Mouse (Mus musculus) embryonic facial prominence, embryonic 11.5 days (tissue): ENCODE measurements around the gene Ablim2. TPM values are rescaled to one million over a fixed set of nuclear protein-coding genes. Genes with fewer than 3 reads are reported as not detected.

Source experiments
- ATAC-seq: fragments of 200-750 bp; cut with Nextera tagmentation; replicated peaks from 2 replicates; pipeline ENCODE4 v1.8.0; 2017; ENCODE audit warnings: low read depth; ENCODE audit not compliant: insufficient number of reproducible peaks, low FRiP score, low TSS enrichment
- DNase-seq: peaks from one replicate; pipeline ENCODE4 v3.0.0-alpha.2; 2015; ENCODE audit warnings: low spot score
- H3K27ac ChIP-seq: fragments of 300-500 bp; sonication (generic); replicated peaks from 2 replicates; pipeline ENCODE4 v1.5.1; 2014; ENCODE audit warnings: mild to moderate bottlenecking, low read depth, low read length, control low read depth
- H3K27me3 ChIP-seq: fragments of 300-500 bp; sonication (generic); 2 replicates; pipeline ENCODE4 v1.6.1; 2014; ENCODE audit warnings: mild to moderate bottlenecking, low read length, moderate library complexity, mixed read lengths; ENCODE audit not compliant: control insufficient read depth, insufficient read depth
- H3K36me3 ChIP-seq: fragments of 300-500 bp; sonication (generic); replicated peaks from 2 replicates; pipeline ENCODE4 v1.6.1; 2014; ENCODE audit warnings: low read depth, mild to moderate bottlenecking, low read length, moderate library complexity, mixed read lengths; ENCODE audit not compliant: control insufficient read depth, insufficient read depth
- H3K4me1 ChIP-seq: fragments of 300-500 bp; sonication (generic); 2 replicates; pipeline ENCODE4 v1.6.1; 2014; ENCODE audit warnings: low read length, mixed read lengths; ENCODE audit not compliant: control insufficient read depth, insufficient read depth
- H3K4me2 ChIP-seq: fragments of 300-500 bp; sonication (generic); 2 replicates; pipeline ENCODE4 v1.6.1; 2014; ENCODE audit warnings: low read depth, mild to moderate bottlenecking, control low read depth, low read length, moderate library complexity
- H3K4me3 ChIP-seq: fragments of 300-500 bp; sonication (generic); 2 replicates; pipeline ENCODE4 v1.5.1; 2014; ENCODE audit warnings: low read depth, low read length, control low read depth
- H3K9ac ChIP-seq: fragments of 300-500 bp; sonication (generic); replicated peaks from 2 replicates; pipeline ENCODE4 v1.6.1; 2014; ENCODE audit warnings: mild to moderate bottlenecking, control low read depth, low read length
- H3K9me3 ChIP-seq: fragments of 300-500 bp; sonication (generic); replicated peaks from 2 replicates; pipeline ENCODE4 v1.6.1; 2016; ENCODE audit warnings: mild to moderate bottlenecking, low read length, inconsistent platforms, mixed read lengths; ENCODE audit not compliant: control insufficient read depth
- WGBS: fragments of 180-500 bp; shearing (Covaris S2); extraction: QIAGEN DNeasy Blood & Tissue Kit; methylation state at CpG from one replicate; pipeline ENCODE4 v1.1.7; 2014; 5-methylcytosine and 5-hydroxymethylcytosine counted together
- polyA plus RNA-seq: library from polyadenylated mRNA; unstranded; fragments of >200 nt; fragmentation: Nextera tagmentation; extraction: Ambion mirVana; gene quantifications from 2 replicates; pipeline ENCODE4 v1.2.1, GENCODE M21; 2014

Gene Ablim2
- polyA plus RNA-seq, 1 experiment from 2014 or later: 0.55 TPM

DNA sequence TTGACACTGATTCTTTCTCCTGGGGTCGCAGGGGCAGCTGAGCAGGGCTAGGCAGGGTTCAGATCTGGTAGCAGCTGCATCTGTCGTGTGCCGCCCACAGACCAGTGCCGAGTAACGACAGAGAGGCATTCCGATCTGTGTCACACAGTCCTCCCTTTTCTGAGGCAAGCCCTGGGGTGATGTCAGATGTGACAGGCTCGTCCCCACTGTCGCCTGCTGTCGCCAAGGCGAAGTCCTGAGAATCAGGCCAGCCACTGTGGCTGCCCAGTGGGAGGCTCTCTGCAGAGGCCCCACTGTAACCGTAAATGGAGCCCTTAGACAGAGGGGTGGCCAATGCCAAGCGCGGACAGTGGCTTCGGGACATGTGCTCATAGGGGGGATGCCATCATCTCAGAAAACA is 69.4 kb downstream of the Ablim2 start:
- 44% methylated on average over 14 of the region's 14 CpGs for WGBS
- H3K27ac ChIP-seq: no peak overlapping the region
- H3K4me3 ChIP-seq: no peak overlapping the region
- no peak overlapping the region for H3K9ac ChIP-seq
- no peak; the same call in 1 of the 2 replicates for ATAC-seq
- H3K36me3 ChIP-seq: no peaks in the 10 kb centered on the region
- no peaks in the 10 kb centered on the region for H3K9me3 ChIP-seq
- H3K4me1 ChIP-seq: no peaks in the 10 kb centered on the region
- H3K4me2 ChIP-seq: no peak overlapping the region
- H3K27me3 ChIP-seq: no peaks in the 10 kb centered on the region; the same call in 1 of the 2 replicates
- no peak for DNase-seq

DNA sequence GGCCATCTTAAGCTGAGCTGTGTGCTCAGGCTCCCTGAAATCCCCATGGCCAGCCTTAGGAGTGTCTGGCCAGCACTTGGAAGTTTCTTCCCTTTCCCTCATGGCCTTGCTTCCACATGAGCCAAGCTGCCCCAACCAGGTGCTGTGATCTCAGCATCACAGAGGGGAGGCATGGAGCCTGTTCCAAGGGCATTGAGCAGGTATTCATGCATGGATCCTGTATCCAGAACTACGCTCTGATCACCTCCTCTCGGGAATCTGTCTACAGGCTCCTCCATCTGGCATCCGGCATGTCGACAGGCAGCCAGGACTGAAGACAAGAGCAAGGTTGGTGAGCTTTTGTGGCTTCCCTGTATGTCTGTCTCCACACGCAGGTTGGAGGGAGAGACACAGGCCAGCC is 70.2 kb downstream of the Ablim2 start:
- no peak overlapping the region for H3K9ac ChIP-seq
- ATAC-seq (no peak), DNase-seq (no peak)
- WGBS: 86% methylated on average over 5 of the region's 5 CpGs
- H3K4me2 ChIP-seq: no peak overlapping the region
- no peak overlapping the region for H3K4me3 ChIP-seq
- no peaks in the 10 kb centered on the region for H3K4me1 ChIP-seq
- no peaks in the 10 kb centered on the region for H3K9me3 ChIP-seq
- no peak overlapping the region for H3K27ac ChIP-seq
- no peaks in the 10 kb centered on the region; the same call in 1 of the 2 replicates for H3K27me3 ChIP-seq
- no peaks in the 10 kb centered on the region for H3K36me3 ChIP-seq

DNA sequence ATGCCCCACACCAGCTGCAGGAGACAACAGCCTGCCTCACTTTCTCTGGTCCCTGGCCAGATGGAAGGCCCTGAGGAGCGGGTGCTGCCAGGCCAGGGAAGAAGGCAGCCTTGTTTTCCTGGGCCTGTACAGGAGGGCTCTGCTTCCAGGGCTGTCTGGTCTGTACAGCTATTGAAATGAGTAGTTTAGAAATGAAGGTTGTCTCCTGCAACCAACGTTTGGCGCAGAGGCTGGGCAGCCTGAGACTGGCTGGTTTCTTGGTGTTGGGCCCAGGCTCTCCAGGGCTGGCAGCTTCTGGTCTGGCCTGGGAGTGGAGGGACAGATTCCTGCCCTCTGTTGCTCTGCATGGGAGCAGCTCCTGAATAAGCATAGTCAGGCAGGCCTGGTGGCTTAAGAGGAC is 72.4 kb downstream of the Ablim2 start:
- H3K4me1 ChIP-seq: no peaks in the 10 kb centered on the region
- no peak overlapping the region for H3K9ac ChIP-seq
- no peaks in the 10 kb centered on the region for H3K9me3 ChIP-seq
- H3K27me3 ChIP-seq: no peaks in the 10 kb centered on the region; the same call in 1 of the 2 replicates
- no peaks in the 10 kb centered on the region for H3K36me3 ChIP-seq
- no peak overlapping the region for H3K27ac ChIP-seq
- no peak overlapping the region for H3K4me3 ChIP-seq
- no peak overlapping the region for H3K4me2 ChIP-seq
- DNase-seq (no peak), ATAC-seq (no peak)
- WGBS: 82% methylated on average over 3 of the region's 3 CpGs

DNA sequence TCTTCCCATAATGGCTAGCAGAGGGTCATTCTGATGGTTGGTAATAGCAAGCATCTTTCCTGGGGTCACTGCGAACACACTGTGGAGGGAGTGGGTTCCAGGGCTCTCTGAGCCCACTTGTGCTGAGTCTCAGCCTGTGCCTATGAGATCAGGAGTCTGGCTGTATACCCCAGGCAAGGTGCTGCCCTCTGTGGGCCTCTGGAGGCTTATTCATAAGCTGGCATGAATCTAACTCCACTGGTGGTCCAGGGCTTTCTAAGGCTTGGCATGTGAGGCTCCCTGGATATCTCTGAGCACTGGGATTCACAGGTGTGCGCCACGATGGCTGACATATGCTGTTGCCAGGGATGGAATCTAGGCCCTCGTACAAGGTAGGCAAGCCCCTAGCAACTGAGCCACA is 76.2 kb downstream of the Ablim2 start:
- Histone ChIP-seq H3K9me3 (no peaks in the 10 kb centered on the region), H3K27me3 (no peaks in the 10 kb centered on the region), H3K27ac (no peak overlapping the region), H3K36me3 (no peaks in the 10 kb centered on the region), H3K4me2 (no peak overlapping the region), H3K4me1 (no peaks in the 10 kb centered on the region), H3K4me3 (no peak overlapping the region), H3K9ac (no peak overlapping the region)
- DNase-seq: no peak
- no peak for ATAC-seq
- WGBS: 87% methylated on average over 4 of the region's 4 CpGs

DNA sequence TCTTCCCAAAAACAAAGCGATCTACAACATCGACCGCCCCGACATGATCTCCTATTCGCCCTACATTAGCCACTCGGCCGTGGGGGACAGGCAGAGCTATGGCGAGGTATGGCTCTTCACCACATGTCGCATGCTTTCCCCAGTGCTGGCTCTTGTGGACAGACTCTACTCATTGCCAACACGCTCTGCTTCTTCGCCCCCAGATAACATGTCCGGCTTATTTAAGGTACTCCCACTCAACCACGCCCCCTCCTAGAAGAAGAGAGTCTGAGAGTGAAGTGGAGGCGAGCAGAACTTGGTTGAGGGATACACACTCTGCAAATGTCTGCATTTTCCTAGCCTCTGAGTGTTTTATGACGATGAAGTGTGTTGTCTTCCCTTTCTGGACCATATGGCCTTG is 79.3 kb downstream of the Ablim2 start:
- WGBS: 93% methylated on average over 15 of the region's 15 CpGs
- ATAC-seq: no peak

DNA sequence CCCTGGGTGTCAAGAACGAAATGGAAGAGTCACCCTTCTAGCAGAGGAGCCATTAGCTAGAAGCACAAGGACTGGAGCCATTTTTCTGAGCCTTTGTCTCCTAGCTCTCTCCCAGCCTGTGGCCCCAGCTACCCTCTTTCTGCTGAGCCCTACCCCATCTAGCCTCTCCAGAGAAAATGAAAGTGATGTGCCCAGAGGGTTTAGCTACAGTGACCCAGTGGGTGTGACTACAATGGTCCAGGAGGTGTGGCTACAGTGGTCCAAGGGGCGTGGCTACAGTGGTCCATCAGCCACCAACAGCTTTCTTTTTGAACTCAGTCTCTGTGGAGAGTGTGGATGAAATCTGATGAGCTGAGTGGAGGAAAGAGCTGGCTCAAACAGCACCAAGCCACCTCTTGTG is 81.6 kb downstream of the Ablim2 start:
- DNase-seq: no peak
- 45% methylated on average over 2 of the region's 2 CpGs for WGBS
- no peak for ATAC-seq
- Histone ChIP-seq H3K27me3 (no peaks in the 10 kb centered on the region), H3K27ac (no peak overlapping the region), H3K9ac (no peak overlapping the region), H3K9me3 (no peaks in the 10 kb centered on the region), H3K4me1 (no peaks in the 10 kb centered on the region), H3K4me2 (no peak overlapping the region), H3K4me3 (no peak overlapping the region), H3K36me3 (no peaks in the 10 kb centered on the region)

More for the DNA sequence above, 79.3 kb downstream of the Ablim2 start:
- Histone ChIP-seq H3K4me3 (no peak overlapping the region), H3K4me2 (no peak overlapping the region), H3K27ac (no peak overlapping the region), H3K9ac (no peak overlapping the region), H3K4me1 (no peaks in the 10 kb centered on the region), H3K27me3 (no peaks in the 10 kb centered on the region), H3K9me3 (no peaks in the 10 kb centered on the region), H3K36me3 (no peaks in the 10 kb centered on the region)
- no peak for DNase-seq

DNA sequence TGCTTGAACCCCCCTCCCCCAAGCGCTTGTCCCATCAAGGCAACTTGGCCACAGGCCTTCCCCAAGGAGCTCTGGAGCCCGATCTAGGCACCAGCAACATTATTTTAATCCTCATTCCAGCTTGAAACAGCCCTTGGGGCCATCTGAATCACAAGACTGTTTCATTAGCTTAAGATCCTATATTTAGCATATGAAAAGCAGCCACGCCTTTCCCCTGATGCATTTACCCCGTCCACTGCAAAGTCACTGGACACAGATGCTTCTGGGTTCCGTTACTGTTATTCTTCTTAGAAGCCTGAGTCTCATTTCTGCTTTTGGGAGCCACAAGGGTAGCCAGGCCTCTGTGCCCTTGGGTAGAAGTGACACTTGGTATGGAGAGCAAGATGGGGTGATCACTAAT is 93.8 kb downstream of the Ablim2 start:
- no peaks in the 10 kb centered on the region for H3K36me3 ChIP-seq
- no peak overlapping the region for H3K4me2 ChIP-seq
- no peak for ATAC-seq
- no peaks in the 10 kb centered on the region for H3K27me3 ChIP-seq
- H3K9me3 ChIP-seq: no peaks in the 10 kb centered on the region
- WGBS: 66% methylated on average over 5 of the region's 5 CpGs
- no peaks in the 10 kb centered on the region for H3K4me1 ChIP-seq
- H3K9ac ChIP-seq: no peak overlapping the region
- no peak for DNase-seq
- no peak overlapping the region for H3K4me3 ChIP-seq
- H3K27ac ChIP-seq: no peak overlapping the region

DNA sequence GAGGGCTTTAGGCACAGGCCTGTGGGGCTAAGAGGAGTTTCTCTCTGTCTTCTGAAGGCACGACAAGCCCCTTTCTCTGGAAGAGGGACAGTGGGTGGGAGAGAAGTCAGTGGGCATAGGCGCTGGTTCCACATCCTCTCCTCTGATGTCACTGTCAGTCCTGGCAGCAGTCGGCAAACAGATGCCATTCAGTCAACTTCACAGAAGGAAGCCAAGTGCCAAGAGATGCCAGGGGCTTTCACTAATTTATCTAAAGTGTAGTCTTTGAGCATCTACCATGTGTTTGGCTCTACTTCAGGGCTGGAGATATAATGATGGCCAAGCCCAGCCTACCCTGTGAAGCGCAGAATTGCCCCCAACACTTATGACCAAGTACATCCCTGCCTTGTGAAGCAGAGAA is 95.8 kb downstream of the Ablim2 start:
- H3K4me1 ChIP-seq: no peaks in the 10 kb centered on the region
- H3K27ac ChIP-seq: no peak overlapping the region
- no peaks in the 10 kb centered on the region for H3K36me3 ChIP-seq
- no peak overlapping the region for H3K9ac ChIP-seq
- WGBS: 89% methylated on average over 4 of the region's 4 CpGs
- no peak for ATAC-seq
- no peak overlapping the region for H3K4me2 ChIP-seq
- no peaks in the 10 kb centered on the region for H3K9me3 ChIP-seq
- no peak for DNase-seq
- H3K27me3 ChIP-seq: no peaks in the 10 kb centered on the region
- H3K4me3 ChIP-seq: no peak overlapping the region
